In genomic region chr13:60738429-60738828, GRCm38 (mm10) we compare ENCODE assay signal across 8 mouse cellular contexts. TPM values are rescaled to one million over a fixed set of nuclear protein-coding genes. Genes with fewer than 3 reads are reported as not detected.
DNase-seq lines count a peak whose midpoint lies in the region; ATAC-seq lines count a peak whose summit lies in the region.

No protein-coding gene starts in this region.

- no peak overlapping the region for H3K9ac ChIP-seq in forebrain, embryonic 14.5 days (ENCODE audit: low read length)

- peak; percentile 83 for ATAC-seq in forebrain, embryonic 14.5 days

- H3K4me2 ChIP-seq in forebrain, embryonic 14.5 days (ENCODE audit: low read length) = peak overlapping the region; percentile 1; the same call in 1 of the 2 replicates

- H3K27ac ChIP-seq in forebrain, embryonic 14.5 days (ENCODE audit: low read depth, low read length) = no peak overlapping the region

- intact Hi-C loops in heart, postnatal 25 days (cut with DNase I) = loop anchor here (2.0 to 5.0 kb wide), 4 partner anchors 51 to 896 kb away; partner anchors contain the start of gene Dapk1

- DNase-seq in R1 (ENCODE audit: low read depth, low spot score) = peak; percentile 84
- peak; percentile 21 for DNase-seq in cerebellum, adult 11-12 months
- peak; percentile 88 for DNase-seq in forebrain, embryonic 14.5 days (ENCODE audit: low spot score)
- peak; percentile 51 for DNase-seq in heart, postnatal 25 days (ENCODE audit: low spot score)
- peak; percentile 70 for DNase-seq in large intestine, adult 2 months (ENCODE audit: low read depth, low spot score)
- peak; percentile 93 for DNase-seq in lung, postnatal 36 days
- DNase-seq in retina, postnatal 1 day = peak; percentile 86
- DNase-seq in urinary bladder, postnatal 4 days (ENCODE audit: low spot score in 2 of 2) = peak; percentile 50 to 77

- 11% methylated on average over 9 of the region's 9 CpGs for WGBS in forebrain, embryonic 14.5 days
- 3% methylated on average over 9 of the region's 9 CpGs for WGBS in large intestine, adult 2 months

- H3K36me3 ChIP-seq in forebrain, embryonic 14.5 days (ENCODE audit: control insufficient read depth, insufficient read depth, low read length) = peaks cover 71% of the 10 kb centered on the region

- H3K4me3 ChIP-seq in forebrain, embryonic 14.5 days (ENCODE audit: low read depth, low read length) = no peak overlapping the region

- H3K4me1 ChIP-seq in forebrain, embryonic 14.5 days (ENCODE audit: control insufficient read depth, insufficient read depth, low read length) = peaks cover 3% of the 10 kb centered on the region

- no peaks in the 10 kb centered on the region for H3K27me3 ChIP-seq in forebrain, embryonic 14.5 days (replicated peaks; ENCODE audit: control insufficient read depth, insufficient read depth, low read length)

- no peaks in the 10 kb centered on the region for H3K9me3 ChIP-seq in forebrain, embryonic 14.5 days (replicated peaks; ENCODE audit: control insufficient read depth, low read length)

RNA-seq across cellular contexts. Expression of gene BC051665, which starts 47.7 kb away (rescaled TPM):
- polyA plus RNA-seq in forebrain, embryonic 14.5 days (2014; fragmentation: Nextera tagmentation; extraction: Ambion mirVana) = not detected in 2 replicates
- not detected for total RNA-seq in heart, postnatal 25 days (2021)
- polyA plus RNA-seq in large intestine, adult 2 months (2012; rRNA removed) = not detected in 2 replicates

Comparison
In these comparisons a context has a peak if more than half of its experiments do, and no peak if none do; other contexts are left out.
1. DNase-seq: peak in every context shown above with its lines; median percentile 93 in lung, postnatal 36 days; 88 in forebrain, embryonic 14.5 days; 86 in retina, postnatal 1 day; 84 in R1; 70 in large intestine, adult 2 months; 64 in urinary bladder, postnatal 4 days; 51 in heart, postnatal 25 days; 21 in cerebellum, adult 11-12 months.